Mouse (Mus musculus) hindbrain, embryonic 16.5 days (tissue): ENCODE results near the gene Ccpg1os. TPM values are rescaled to one million over a fixed set of nuclear protein-coding genes. Genes with fewer than 3 reads are reported as not detected.
A peak's percentile ranks its signal among the peaks of the same experiment; 100 is the strongest.

Source experiments
- ATAC-seq: fragments of 200-750 bp; cut with Nextera tagmentation; 2 replicates; pipeline ENCODE4 v1.8.0; 2017; ENCODE audit warnings: moderate TSS enrichment, moderate library complexity
- H3K27ac ChIP-seq: fragments of 300-500 bp; sonication (generic); 2 replicates; pipeline ENCODE4 v1.5.1; 2014; ENCODE audit warnings: low read depth, mild to moderate bottlenecking, control low read depth, low read length, moderate library complexity
- H3K27me3 ChIP-seq: fragments of 300-500 bp; sonication (generic); replicated peaks from 2 replicates; pipeline ENCODE4 v1.6.1; 2014; ENCODE audit warnings: low read length; ENCODE audit not compliant: control insufficient read depth, insufficient read depth
- H3K36me3 ChIP-seq: fragments of 300-500 bp; sonication (generic); 2 replicates; pipeline ENCODE4 v1.6.1; 2014; ENCODE audit warnings: mild to moderate bottlenecking, low read length, moderate library complexity, mixed read lengths; ENCODE audit not compliant: control insufficient read depth, insufficient read depth
- H3K4me1 ChIP-seq: fragments of 300-500 bp; sonication (generic); 2 replicates; pipeline ENCODE4 v1.6.1; 2014; ENCODE audit warnings: low read depth, low read length; ENCODE audit not compliant: control insufficient read depth, insufficient read depth
- H3K4me2 ChIP-seq: fragments of 300-500 bp; sonication (generic); 2 replicates; pipeline ENCODE4 v1.6.1; 2014; ENCODE audit warnings: mild to moderate bottlenecking, low read length, control low read depth, moderate library complexity
- H3K4me3 ChIP-seq: fragments of 300-500 bp; sonication (generic); 2 replicates; pipeline ENCODE4 v1.5.1; 2014; ENCODE audit warnings: mild to moderate bottlenecking, low read length, control low read depth, moderate library complexity
- H3K9ac ChIP-seq: fragments of 300-500 bp; sonication (generic); 2 replicates; pipeline ENCODE4 v1.6.1; 2014; ENCODE audit warnings: low read depth, mild to moderate bottlenecking, control low read depth, low read length, moderate library complexity
- H3K9me3 ChIP-seq: fragments of 300-500 bp; sonication (generic); 2 replicates; pipeline ENCODE4 v1.6.1; 2014; ENCODE audit warnings: mild to moderate bottlenecking, low read length, moderate library complexity; ENCODE audit not compliant: control insufficient read depth
- WGBS: fragments of 180-500 bp; shearing (Covaris S2); extraction: QIAGEN DNeasy Blood & Tissue Kit; methylation state at CpG from one replicate; pipeline ENCODE4 v1.1.7; 2014; 5-methylcytosine and 5-hydroxymethylcytosine counted together
- polyA plus RNA-seq: library from polyadenylated mRNA; unstranded; fragments of >200 nt; fragmentation: Nextera tagmentation; extraction: Ambion mirVana; gene quantifications from 2 replicates; pipeline ENCODE4 v1.2.1, GENCODE M21; 2015

The Ccpg1os gene
- 23.6 and 24.3 TPM in 2 replicates for polyA plus RNA-seq

DNA sequence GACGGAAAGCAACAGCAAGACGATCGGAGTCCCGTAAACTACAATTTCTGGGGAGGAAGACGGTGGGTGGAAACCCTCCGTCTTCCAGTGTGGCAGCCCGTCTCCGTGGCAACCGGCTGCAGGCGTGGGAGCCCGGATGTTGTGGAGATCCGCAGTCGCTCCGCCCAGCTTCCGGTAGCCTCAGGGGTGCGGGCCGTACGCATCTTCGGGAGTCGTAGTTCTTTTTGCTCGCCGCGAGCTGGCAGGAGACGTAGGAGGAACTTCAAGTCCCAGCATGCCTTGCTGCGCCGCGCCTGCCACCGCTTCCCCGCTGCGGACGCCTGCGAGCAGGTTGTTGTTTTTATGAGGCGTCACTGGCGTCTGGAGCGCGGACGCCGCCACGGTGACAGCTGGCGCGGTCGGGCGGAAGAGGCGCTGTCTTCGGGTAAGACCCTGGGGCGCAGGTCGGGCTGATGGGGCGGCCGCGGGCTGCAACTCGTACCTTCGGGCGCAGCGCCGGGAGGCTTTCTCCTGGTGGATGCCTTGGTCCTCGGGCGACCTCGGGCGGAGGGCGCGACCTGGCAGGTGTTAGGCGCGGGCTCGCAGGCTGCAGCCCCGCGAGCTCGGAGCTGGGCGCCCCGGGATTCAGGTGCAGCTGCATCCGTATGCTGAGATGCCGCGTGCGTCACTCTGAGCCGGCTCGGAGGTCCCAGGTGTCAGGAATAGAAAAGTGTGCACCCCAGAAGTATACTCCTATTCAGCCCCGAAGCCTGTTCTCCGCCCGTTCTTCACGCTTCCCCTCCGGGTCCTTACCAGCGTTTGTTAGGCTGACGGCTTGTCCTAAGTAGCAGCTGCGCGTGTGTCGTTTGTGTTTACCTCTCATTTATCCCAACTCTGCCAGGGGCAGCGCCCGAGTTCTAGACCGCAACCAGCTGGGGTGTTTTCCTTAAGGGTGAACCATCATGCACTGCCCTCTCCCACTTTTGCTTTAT lies at the start of gene Ccpg1os, which contains the start of gene Ccpg1:
Gene Ccpg1os (minus strand): TSS at position 133 of the 971 bp plus-strand sequence.
Gene Ccpg1 (plus strand): TSS at position 180 of the 971 bp plus-strand sequence.
- Histone ChIP-seq H3K4me3 (peak within 1 kb of the TSS; percentile 98), H3K9me3 (no peaks in the 10 kb centered on the region), H3K27ac (peak within 1 kb of the TSS; percentile 91), H3K9ac (peak within 1 kb of the TSS; percentile 91), H3K36me3 (no peaks in the 10 kb centered on the region), H3K27me3 (no peaks in the 10 kb centered on the region), H3K4me2 (peak within 1 kb of the TSS; percentile 88), H3K4me1 (peaks cover 17% of the 10 kb centered on the region)
- ATAC-seq: peak; percentile 100
- WGBS: under 1% methylated on average over 70 of the region's 88 CpGs

DNA sequence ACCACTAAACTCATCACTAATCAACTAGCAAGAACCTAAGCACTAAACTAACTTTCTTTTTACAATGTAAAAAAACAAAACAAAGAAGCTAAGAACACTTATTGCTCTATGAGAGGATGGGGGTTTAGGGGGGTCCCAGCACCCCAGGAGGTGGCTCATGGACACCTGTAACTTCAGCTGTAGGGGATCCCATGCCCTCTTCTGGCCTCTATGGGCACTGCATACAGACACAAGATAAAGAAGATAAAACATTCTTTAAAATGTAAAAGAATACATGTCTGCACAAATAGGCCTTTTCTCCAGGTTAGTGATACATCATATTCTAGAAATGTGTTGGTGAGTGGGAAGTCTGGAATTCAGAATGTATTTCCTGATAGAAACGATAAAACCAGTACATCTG lies 48.2 kb upstream of the Ccpg1os start:
- Histone ChIP-seq H3K4me1 (no peaks in the 10 kb centered on the region; the same call in 1 of the 2 replicates), H3K9ac (no peak overlapping the region), H3K27me3 (no peaks in the 10 kb centered on the region), H3K4me3 (no peak overlapping the region), H3K36me3 (peaks cover 6% of the 10 kb centered on the region; the same call in 1 of the 2 replicates), H3K4me2 (no peak overlapping the region), H3K9me3 (no peaks in the 10 kb centered on the region), H3K27ac (no peak overlapping the region)
- no peak for ATAC-seq
- 86% methylated on average over 1 of the region's 1 CpGs for WGBS

DNA sequence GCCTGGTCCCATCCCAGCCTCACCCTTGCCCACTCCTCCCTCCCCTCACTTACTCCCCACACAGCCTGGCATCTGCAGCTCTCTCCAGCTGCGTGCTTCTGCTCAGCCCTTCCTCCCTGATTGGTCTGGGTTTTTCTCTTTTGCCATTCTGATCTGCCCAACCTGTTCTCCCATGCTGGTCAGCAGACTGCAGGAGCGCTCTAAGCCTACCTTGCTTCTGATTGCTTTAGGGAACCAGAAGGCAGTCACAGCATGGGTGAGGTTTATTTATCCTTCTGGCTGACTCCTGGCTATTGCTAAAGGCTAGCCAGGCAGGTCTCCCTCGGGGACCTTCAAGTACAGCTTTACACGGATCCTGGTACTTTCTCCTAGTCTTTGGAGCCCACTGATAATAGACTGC lies 46.2 kb upstream of the Ccpg1os start:
- no peaks in the 10 kb centered on the region for H3K9me3 ChIP-seq
- H3K9ac ChIP-seq: no peak overlapping the region
- no peak overlapping the region for H3K4me2 ChIP-seq
- H3K4me1 ChIP-seq: no peaks in the 10 kb centered on the region
- no peaks in the 10 kb centered on the region for H3K27me3 ChIP-seq
- peaks cover 6% of the 10 kb centered on the region; the same call in 1 of the 2 replicates for H3K36me3 ChIP-seq
- no peak overlapping the region for H3K4me3 ChIP-seq
- 70% methylated on average over 4 of the region's 4 CpGs for WGBS
- no peak for ATAC-seq
- no peak overlapping the region for H3K27ac ChIP-seq

DNA sequence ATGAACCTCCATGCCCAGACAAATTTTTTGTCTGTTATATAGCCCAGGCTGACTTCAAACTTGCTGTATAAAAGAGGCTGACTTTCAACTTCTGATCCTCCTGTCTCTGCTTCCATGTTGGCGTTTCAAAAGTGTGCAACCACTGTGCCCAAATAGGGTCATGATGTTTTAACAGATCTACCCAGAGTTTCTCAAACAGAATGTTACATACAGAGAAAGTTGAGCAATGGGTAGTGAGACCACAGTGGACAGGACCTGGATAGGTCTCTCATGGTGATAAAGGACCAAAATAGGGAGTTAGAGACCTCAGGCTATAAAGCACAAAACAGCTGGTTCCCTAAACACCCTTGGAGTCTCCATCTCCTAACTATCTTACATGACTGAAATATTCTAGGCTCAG lies 45.3 kb upstream of the Ccpg1os start:
- 94% methylated on average over 1 of the region's 1 CpGs for WGBS
- no peaks in the 10 kb centered on the region for H3K27me3 ChIP-seq
- no peak overlapping the region for H3K4me3 ChIP-seq
- no peak overlapping the region for H3K4me2 ChIP-seq
- peaks cover 6% of the 10 kb centered on the region; the same call in 1 of the 2 replicates for H3K36me3 ChIP-seq
- no peaks in the 10 kb centered on the region for H3K9me3 ChIP-seq
- H3K27ac ChIP-seq: no peak overlapping the region
- no peak overlapping the region for H3K9ac ChIP-seq
- ATAC-seq: no peak
- H3K4me1 ChIP-seq: peaks cover 6% of the 10 kb centered on the region; the same call in 1 of the 2 replicates

DNA sequence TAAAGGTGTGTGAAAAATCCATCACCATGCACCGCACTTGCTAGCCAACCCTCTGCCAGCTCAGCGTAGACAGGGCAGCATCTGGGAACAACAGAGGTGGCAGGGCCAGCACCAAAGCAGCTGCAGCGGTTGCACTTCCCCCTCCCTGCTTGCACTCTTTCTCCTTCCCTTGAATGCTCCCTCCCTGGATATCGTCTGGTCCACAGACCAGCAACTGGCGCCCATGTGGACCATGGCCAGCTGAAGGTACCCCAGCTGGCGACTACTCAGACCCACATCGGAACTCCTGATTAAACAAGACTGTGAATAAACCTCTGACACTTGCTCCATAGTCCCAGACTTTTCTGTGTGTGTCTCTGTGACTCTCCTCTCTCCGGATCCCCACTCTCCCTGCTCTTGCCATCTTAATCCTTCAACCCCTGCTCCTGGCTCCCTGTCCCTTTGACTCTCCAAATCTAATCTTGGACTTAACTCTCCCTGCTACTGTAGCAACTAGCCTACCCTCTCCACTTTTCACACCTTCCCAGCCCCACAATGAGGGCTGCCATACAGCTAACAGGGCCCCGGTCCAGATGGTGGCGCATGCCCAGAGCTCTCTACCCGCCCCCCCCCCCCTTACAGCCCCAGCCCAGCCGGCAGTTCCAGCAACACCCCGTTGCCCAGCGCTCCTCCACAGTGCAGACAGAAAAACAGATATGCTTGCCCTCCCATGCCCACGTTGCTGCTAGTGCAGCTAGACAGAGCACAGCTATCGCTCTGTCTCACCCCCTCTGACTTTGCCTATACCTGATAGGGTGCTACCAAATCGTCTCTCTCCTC lies 40.8 kb upstream of the Ccpg1os start:
- no peaks in the 10 kb centered on the region for H3K27me3 ChIP-seq
- H3K4me3 ChIP-seq: no peak overlapping the region; the same call in 1 of the 2 replicates
- no peaks in the 10 kb centered on the region for H3K9me3 ChIP-seq
- ATAC-seq: peak; percentile 95
- H3K27ac ChIP-seq: peak overlapping the region; percentile 35; the same call in 1 of the 2 replicates
- peaks cover 6% of the 10 kb centered on the region; the same call in 1 of the 2 replicates for H3K36me3 ChIP-seq
- 18% methylated on average over 17 of the region's 17 CpGs for WGBS
- H3K4me1 ChIP-seq: peaks cover 6% of the 10 kb centered on the region; the same call in 1 of the 2 replicates
- H3K9ac ChIP-seq: 0 out of 2 replicates have a peak overlapping the region, but pooled peaks have one; percentile 31
- peak overlapping the region; percentile 35 for H3K4me2 ChIP-seq

DNA sequence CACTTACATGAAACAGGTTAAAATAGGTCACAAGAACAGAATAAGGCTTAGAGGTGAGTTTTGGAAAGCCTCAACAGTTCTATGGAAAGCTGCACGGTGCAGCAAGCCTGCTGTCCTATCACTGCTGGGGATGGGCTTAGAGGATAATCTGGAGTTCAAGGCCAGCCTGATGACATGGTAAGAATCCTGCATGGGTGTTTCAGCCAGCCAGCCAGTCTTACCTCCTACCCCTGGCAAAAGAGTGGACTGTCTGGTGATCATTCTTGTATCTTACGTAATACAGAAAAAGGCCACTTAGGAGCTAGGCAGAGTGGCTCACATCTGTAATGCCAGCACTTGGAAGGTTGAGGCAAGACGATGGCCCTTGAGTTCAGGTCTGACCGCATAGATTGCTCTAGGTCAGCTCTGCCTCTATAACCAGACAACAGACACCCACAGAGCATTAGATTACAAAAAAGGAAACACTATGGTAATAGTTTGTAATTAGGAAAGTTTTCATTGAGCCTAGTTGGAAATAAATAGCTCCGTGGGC lies 35.5 kb upstream of the Ccpg1os start:
- peaks cover 19% of the 10 kb centered on the region for H3K36me3 ChIP-seq

DNA sequence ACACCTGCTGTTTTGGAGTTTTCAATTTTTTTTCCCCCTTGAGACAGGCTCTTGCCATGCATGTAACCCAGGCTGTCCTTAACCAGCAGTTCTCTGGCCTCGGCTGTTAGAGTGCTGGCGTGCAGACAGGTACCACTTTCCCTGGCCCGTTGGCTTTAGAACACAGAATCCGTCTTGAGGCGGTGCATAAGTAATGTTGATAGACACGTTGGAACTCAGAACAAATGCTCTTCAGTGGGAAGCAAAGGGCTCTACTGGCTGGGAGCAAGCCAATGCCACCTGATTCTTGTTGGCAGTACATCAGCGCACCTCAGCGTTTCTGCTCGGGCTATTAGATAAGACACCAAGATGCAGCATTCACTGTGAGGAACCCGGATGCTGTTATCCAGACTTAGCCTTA lies 34.7 kb upstream of the Ccpg1os start:
- WGBS: 91% methylated on average over 10 of the region's 10 CpGs
- Histone ChIP-seq H3K4me3 (no peak overlapping the region), H3K9me3 (no peaks in the 10 kb centered on the region), H3K4me2 (no peak overlapping the region), H3K4me1 (no peaks in the 10 kb centered on the region), H3K9ac (no peak overlapping the region), H3K27me3 (no peaks in the 10 kb centered on the region), H3K27ac (no peak overlapping the region), H3K36me3 (peaks cover 21% of the 10 kb centered on the region)
- ATAC-seq: no peak

More for the DNA sequence above, 35.5 kb upstream of the Ccpg1os start:
- H3K4me3 ChIP-seq: no peak overlapping the region
- no peak overlapping the region for H3K27ac ChIP-seq
- WGBS: 90% methylated on average over 5 of the region's 5 CpGs
- H3K4me1 ChIP-seq: no peaks in the 10 kb centered on the region
- no peaks in the 10 kb centered on the region for H3K27me3 ChIP-seq
- no peaks in the 10 kb centered on the region for H3K9me3 ChIP-seq
- H3K4me2 ChIP-seq: no peak overlapping the region
- no peak overlapping the region for H3K9ac ChIP-seq
- no peak for ATAC-seq

DNA sequence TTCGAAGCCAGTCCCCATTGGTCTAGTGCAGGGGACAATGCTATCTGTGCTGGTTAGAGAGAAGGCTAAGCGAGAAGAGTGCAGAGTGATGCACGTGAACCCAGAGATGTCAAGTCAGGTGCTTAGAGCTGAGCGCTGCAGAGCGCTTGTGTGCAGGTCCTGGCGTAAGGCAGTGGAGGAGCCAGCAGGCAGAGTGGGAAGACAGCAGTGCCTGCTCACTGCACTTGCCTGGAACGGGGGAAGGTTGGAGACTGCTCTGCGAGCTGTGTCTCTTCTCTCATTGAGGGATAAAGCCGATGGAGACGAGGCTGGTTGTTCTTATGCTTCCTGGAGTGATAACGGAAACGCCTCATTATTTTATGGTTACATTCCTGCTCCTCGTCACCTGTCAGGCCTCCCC lies 29.5 kb upstream of the Ccpg1os start:
- Histone ChIP-seq H3K27ac (no peak overlapping the region), H3K36me3 (peaks cover 37% of the 10 kb centered on the region), H3K9me3 (no peaks in the 10 kb centered on the region), H3K9ac (no peak overlapping the region), H3K27me3 (no peaks in the 10 kb centered on the region), H3K4me3 (no peak overlapping the region), H3K4me2 (no peak overlapping the region), H3K4me1 (no peaks in the 10 kb centered on the region)
- 92% methylated on average over 13 of the region's 13 CpGs for WGBS
- no peak for ATAC-seq
